In the genomic region with DNA sequence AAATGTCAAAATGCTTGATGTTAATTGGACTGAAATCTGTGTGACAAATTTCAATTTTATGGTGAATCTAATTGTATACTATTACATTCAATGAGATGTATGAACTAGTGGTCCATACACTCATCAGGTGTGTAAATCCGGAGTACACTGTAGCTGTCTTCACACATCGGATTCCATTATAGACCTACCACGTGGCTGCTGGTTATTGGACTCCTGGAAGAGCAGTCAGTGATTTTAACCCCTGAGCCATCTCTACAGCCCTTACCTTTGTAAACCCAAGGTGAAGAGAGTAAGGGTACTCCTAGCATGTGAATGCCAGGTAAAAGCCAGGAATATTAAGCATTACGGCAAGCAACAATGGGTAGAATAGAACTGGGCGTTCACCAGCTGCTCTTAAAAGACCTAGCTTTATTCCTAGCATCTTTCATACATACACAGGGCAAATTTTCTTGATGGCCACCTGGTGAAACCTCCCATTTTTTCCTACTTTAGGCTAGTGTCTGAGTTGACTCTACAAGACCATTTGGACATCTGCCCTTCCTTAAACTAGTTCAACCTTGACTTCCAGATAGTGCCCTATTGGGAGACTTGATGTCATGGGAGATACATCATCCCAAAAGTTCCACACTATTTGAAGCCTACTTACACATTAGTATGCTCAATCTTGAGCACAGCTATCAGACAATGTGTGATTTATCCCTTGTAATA, we compare ENCODE assay signal across 9 mouse cellular contexts. TPM values are rescaled to one million over a fixed set of nuclear protein-coding genes. Genes with fewer than 3 reads are reported as not detected.
A peak's percentile ranks its signal among the peaks of the same experiment; 100 is the strongest.
DNase-seq lines count a peak whose midpoint lies in the region; ATAC-seq and TF ChIP-seq lines count a peak whose summit lies in the region.
"Had no signal": no experiment of that assay in that cellular context is flagged by ENCODE, and none has a peak within 500 bp of the region (broad histone marks: within the 10 kb centered on the region; RNA-seq: fewer than 3 reads in every experiment).

No protein-coding gene starts in this region.

- H3K36me3 ChIP-seq in lung, postnatal 0 days (ENCODE audit: insufficient read depth, low read length) = peaks cover 22% of the 10 kb centered on the region
- peaks cover 60% of the 10 kb centered on the region for H3K36me3 ChIP-seq in forebrain, embryonic 15.5 days
- H3K36me3 ChIP-seq in liver, postnatal 0 days (replicated peaks; ENCODE audit: insufficient read depth, low read length) = peaks cover 48% of the 10 kb centered on the region

- no peaks in the 10 kb centered on the region for H3K9me3 ChIP-seq in lung, postnatal 0 days (ENCODE audit: low read length)
- no peaks in the 10 kb centered on the region for H3K9me3 ChIP-seq in forebrain, embryonic 15.5 days
- no peaks in the 10 kb centered on the region for H3K9me3 ChIP-seq in liver, postnatal 0 days (ENCODE audit: low read length)

- no peak for TF ChIP-seq EP300 in lung, postnatal 0 days (IDR thresholded peaks at IDR 0.05)
- no peak for TF ChIP-seq EP300 in liver, postnatal 0 days (IDR thresholded peaks at IDR 0.05; ENCODE audit: low read depth)

- no peaks in the 10 kb centered on the region for H3K4me1 ChIP-seq in lung, postnatal 0 days (ENCODE audit: insufficient read depth, low read depth, low read length)
- peaks cover 8% of the 10 kb centered on the region; the same call in 1 of the 2 replicates for H3K4me1 ChIP-seq in forebrain, embryonic 15.5 days
- no peaks in the 10 kb centered on the region for H3K4me1 ChIP-seq in liver, postnatal 0 days (ENCODE audit: insufficient read depth)

- intact Hi-C loops in left cerebral cortex, postnatal 36 days (cut with DNase I) = no loop called here

- H3K9ac ChIP-seq in lung, postnatal 0 days (replicated peaks; ENCODE audit: low read depth) = no peak overlapping the region
- no peak overlapping the region for H3K9ac ChIP-seq in forebrain, embryonic 15.5 days (replicated peaks)
- no peak overlapping the region for H3K9ac ChIP-seq in liver, postnatal 0 days (replicated peaks)

- no peak overlapping the region for H3K4me2 ChIP-seq in lung, postnatal 0 days (replicated peaks; ENCODE audit: low read depth, low read length)
- H3K4me2 ChIP-seq in forebrain, embryonic 15.5 days (replicated peaks) = no peak overlapping the region
- no peak overlapping the region for H3K4me2 ChIP-seq in liver, postnatal 0 days (ENCODE audit: low read depth, low read length)

- H3K4me3 ChIP-seq in lung, postnatal 0 days (ENCODE audit: low read depth, low read length) = no peak overlapping the region
- H3K4me3 ChIP-seq in forebrain, embryonic 15.5 days = no peak overlapping the region
- H3K4me3 ChIP-seq in liver, postnatal 0 days (ENCODE audit: low read depth, low read length) = no peak overlapping the region

- no peak overlapping the region for H3K27ac ChIP-seq in lung, postnatal 0 days (ENCODE audit: low read length)
- no peak overlapping the region for H3K27ac ChIP-seq in forebrain, embryonic 15.5 days (replicated peaks)
- H3K27ac ChIP-seq in liver, postnatal 0 days (ENCODE audit: low read depth) = 0 out of 2 replicates have a peak overlapping the region, but pooled peaks have one; percentile 2

- WGBS in lung, postnatal 0 days = 40% methylated on average over 5 of the region's 5 CpGs
- WGBS in forebrain, embryonic 15.5 days = 37% methylated on average over 5 of the region's 5 CpGs
- WGBS in liver, postnatal 0 days (ENCODE audit: insufficient replicate concordance) = 55% methylated on average over 5 of the region's 5 CpGs

- no peak for TF ChIP-seq CTCF in lung, postnatal 0 days (IDR thresholded peaks at IDR 0.05)
- no peak for TF ChIP-seq CTCF in liver, postnatal 0 days (IDR thresholded peaks at IDR 0.05; ENCODE audit: low read depth)

- peak; percentile 25; the same call in 1 of the 2 replicates for ATAC-seq in lung, postnatal 0 days
- peak; percentile 51 for ATAC-seq in forebrain, embryonic 15.5 days (replicated peaks)
- peak; percentile 51 for ATAC-seq in liver, postnatal 0 days

- DNase-seq in lung, postnatal 0 days (ENCODE audit: low spot score) = no peak
- DNase-seq in lung, postnatal 25 days (ENCODE audit: low spot score) = no peak
- no peak for DNase-seq in liver, postnatal 0 days
- DNase-seq in yolk sac, embryonic 10.5 days (ENCODE audit: low spot score) = peak; percentile 37
- DNase-seq in urinary bladder, postnatal 14 days (ENCODE audit: low spot score) = no peak
- no peak for DNase-seq in left cerebral cortex, postnatal 36 days (ENCODE audit: low spot score in 2 of 2)
- DNase-seq in T-cell, adult 2 months (ENCODE audit: low spot score) = no peak
- DNase-seq: kidney, postnatal 14 days had no signal

- H3K27me3 ChIP-seq in lung, postnatal 0 days (replicated peaks; ENCODE audit: insufficient read depth, low read length) = no peaks in the 10 kb centered on the region
- H3K27me3 ChIP-seq in forebrain, embryonic 15.5 days = no peaks in the 10 kb centered on the region
- H3K27me3 ChIP-seq in liver, postnatal 0 days (ENCODE audit: insufficient read depth, low read length) = no peaks in the 10 kb centered on the region

RNA-seq across cellular contexts. Expression of gene Hnrnpa2b1, which starts 10.2 kb away (rescaled TPM):
- 613 and 721 TPM in 2 replicates for polyA plus RNA-seq in lung, postnatal 0 days (2015; fragmentation: Nextera tagmentation; extraction: Ambion mirVana)
- polyA plus RNA-seq in forebrain, embryonic 15.5 days (2015; fragmentation: Nextera tagmentation; extraction: Ambion mirVana) = 1,746 and 1,773 TPM in 2 replicates
- 546 and 587 TPM in 2 replicates for polyA plus RNA-seq in liver, postnatal 0 days (2015; fragmentation: Nextera tagmentation; extraction: Ambion mirVana)
- 100 to 1,000 TPM; 350 to 464 TPM for total RNA-seq in left cerebral cortex, postnatal 36 days (2021)

RNA-seq across cellular contexts. Expression of gene Cbx3, which starts 10.7 kb away (rescaled TPM):
- 233 and 240 TPM in 2 replicates for polyA plus RNA-seq in lung, postnatal 0 days (2015; fragmentation: Nextera tagmentation; extraction: Ambion mirVana)
- polyA plus RNA-seq in forebrain, embryonic 15.5 days (2015; fragmentation: Nextera tagmentation; extraction: Ambion mirVana) = 585 and 608 TPM in 2 replicates
- polyA plus RNA-seq in liver, postnatal 0 days (2015; fragmentation: Nextera tagmentation; extraction: Ambion mirVana) = 169 and 174 TPM in 2 replicates
- 100 to 1,000 TPM; 127 to 130 TPM for total RNA-seq in left cerebral cortex, postnatal 36 days (2021)

RNA-seq across cellular contexts. Expression of gene Nfe2l3, which starts 27.0 kb away (rescaled TPM):
- polyA plus RNA-seq in lung, postnatal 0 days (2015; fragmentation: Nextera tagmentation; extraction: Ambion mirVana) = 2.9 and 3.0 TPM in 2 replicates
- 12.3 and 14.7 TPM in 2 replicates for polyA plus RNA-seq in forebrain, embryonic 15.5 days (2015; fragmentation: Nextera tagmentation; extraction: Ambion mirVana)
- 0.15 and 0.16 TPM in 2 replicates for polyA plus RNA-seq in liver, postnatal 0 days (2015; fragmentation: Nextera tagmentation; extraction: Ambion mirVana)
- 1 to 10 TPM; 2.7 to 4.3 TPM for total RNA-seq in left cerebral cortex, postnatal 36 days (2021)
